Mouse (Mus musculus): ENCODE data around the gene Vps39.

The Vps39 gene

GRCm38 (mm10) chr2:120352682-120353646 lies at the start of gene Vps39:
Vps39 (minus strand) TSS chr2:120353137.
- DNase-seq, result peak; percentile 90

DNA sequence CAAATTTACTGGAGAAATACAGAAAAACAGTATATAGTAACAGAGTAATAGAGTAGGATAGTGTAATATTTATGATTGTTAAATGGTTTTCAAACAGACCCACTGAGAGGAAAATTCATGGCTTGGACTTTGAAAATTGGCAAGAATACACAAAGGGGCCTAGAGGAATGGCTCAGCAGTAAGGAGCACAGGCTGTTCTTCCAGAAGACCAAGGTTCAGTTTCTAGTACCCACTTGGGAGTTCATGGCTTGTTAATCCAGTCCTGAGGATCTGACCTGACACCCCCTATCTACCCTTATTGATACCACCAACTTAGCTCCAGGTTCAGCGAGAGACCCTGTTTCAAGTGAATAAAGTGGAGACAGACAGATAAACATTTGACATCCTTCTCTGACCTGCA lies 45.0 kb upstream of the Vps39 start:
- DNase-seq, result peak; percentile 15

DNA sequence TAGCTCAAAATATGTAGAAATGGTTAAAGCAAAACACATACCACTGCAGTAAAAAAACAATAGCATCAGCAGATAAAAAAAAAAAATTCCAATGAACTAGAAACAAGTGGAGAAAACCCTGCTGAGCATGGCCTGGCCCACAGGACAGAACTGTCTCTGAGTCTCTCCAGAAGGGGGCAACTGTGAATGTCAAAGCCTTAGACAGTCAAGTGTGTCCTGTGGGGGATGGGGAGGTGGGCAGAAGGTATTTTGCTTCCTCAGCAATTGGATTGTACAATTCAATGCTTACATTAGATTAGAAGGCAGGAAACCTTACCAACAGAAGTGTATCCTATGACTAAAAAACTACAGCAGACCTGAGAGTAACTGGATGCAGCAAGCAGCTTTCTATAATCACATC lies 39.5 kb upstream of the Vps39 start:
- DNase-seq, result no peak

DNA sequence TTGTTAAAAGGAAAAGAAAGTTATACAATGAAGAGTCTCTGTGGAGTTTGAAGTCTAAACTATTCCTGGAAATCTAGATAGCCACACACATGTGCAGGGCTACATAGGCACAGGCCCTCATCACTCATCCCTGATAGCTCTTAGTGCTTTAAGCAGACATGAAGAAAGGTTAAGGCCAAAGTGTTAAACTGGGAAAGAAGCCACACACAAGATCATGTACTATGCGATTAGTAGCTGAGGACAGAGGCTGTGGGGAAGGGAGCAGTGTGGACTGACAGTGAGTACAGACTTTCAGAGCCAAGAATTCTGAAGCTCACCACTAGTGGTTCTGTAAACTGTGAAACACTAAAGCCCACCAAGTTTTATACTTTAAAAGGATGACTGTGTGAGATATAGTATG lies 38.0 kb upstream of the Vps39 start:
- DNase-seq, result no peak

- DNase-seq, result no peak
Observed at GRCm38 (mm10) chr2:120389376-120389775, 36.4 kb upstream of the Vps39 start.

DNA sequence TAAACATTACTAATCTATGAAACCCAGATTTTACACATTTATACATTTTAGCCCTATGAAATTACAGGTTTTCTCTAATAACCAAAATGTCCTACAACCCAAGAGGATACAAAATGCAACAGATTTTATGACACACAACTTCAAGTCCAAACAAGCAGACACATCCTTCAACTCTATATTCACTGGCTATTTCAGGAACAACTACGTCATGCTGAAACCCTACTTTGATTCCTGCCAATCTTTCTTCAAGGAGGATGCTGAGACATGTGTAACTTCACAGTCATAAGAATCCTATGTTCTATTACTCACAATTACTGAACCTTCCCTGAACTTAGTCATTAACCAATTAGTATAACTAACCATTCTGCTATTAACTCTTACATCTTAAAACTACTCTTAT lies 34.4 kb upstream of the Vps39 start:
- no peak for DNase-seq

DNA sequence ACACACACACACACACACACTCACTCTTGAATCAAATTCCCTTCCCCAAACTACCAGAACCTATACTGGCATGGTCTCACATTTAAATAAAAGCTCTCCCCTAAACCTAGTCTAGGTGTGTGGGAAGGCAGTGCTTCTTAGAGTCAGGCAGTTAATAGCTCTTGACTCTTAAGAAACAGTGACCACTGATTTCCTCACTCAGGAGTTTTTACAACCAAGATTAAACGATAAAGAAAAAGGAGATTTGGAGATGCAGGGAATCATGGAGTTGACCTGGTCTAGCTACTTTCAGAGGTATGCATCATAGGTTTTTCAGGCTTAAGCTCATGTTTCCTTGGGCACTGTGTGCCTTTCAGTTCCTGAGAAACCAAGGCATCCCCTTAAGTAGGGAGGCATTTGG lies 33.3 kb upstream of the Vps39 start:
- no peak for DNase-seq

DNA sequence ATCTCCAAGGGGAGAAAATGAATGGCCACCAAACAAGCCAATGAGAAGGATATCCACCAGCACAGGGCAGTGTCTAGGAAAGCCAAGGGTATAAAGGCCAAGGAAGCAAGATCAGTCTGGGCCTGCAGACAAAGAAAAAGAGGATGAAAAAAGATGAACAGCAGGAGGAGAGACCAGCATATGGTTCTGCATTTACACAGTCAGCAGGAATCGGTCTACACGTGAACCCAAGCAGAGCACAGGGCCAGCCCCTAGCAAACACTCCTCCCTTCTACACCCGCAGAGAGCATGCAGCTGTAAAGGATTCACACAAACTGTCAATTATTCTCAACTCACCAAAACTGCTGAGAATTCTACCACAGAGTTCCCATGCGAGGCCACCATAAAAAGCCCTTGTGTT lies 20.9 kb upstream of the Vps39 start:
- no peak for DNase-seq

DNA sequence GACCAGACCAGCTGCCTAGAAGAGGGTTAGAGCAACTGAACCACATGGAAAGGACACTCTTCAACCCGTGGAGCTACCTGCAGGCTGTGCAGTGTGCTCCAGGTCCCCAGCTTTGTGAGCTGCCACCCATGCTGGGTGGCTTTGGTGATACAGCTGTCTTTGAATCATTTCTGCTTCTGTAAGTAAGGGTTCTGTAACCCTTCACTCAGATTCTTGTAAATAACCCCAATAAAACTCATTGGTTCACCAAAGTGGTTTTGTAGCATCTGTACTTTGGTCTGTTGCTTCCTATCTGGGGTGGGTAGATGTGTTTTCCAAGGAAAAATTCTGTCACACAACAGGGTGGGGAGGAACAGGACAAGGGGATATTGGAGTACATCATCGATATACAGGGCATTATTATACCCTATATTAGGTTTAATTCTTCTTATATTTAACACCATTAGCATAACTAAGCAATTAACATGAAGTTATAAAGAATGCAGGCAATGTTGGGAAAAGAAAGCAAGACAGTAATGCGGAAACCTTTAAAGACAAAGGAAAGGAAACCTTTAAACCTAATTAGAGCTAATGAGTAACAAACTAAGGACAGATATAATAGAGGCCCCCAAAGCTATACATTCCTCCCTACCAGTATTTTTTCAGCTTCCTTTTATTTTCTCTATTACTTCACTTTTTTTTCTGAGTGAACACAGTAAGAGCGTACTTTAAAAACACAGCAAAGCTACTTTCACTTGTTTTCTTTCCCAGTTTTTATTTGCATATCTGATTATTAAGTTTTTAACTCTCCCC lies 14.7 kb upstream of the Vps39 start:
- no peak for DNase-seq

DNA sequence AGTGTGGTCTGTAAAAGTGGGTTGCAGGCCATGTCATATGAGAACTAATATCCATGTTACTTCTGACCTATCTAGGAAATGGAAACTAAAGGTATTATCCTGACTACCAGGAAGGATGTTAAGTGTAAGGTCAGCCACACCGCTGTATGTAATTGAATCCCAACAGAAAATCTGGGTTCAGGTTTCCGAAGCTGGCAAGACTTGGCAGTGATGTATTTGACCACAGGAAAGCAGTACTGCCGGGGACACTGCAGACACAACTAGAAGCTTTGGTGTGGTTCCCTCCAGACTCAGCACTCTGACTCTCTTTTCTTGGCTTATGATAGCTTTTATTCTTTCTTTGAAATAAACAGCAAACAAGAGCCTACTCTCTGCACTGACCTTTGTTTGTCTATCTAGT lies 13.6 kb upstream of the Vps39 start:
- DNase-seq, result no peak

DNA sequence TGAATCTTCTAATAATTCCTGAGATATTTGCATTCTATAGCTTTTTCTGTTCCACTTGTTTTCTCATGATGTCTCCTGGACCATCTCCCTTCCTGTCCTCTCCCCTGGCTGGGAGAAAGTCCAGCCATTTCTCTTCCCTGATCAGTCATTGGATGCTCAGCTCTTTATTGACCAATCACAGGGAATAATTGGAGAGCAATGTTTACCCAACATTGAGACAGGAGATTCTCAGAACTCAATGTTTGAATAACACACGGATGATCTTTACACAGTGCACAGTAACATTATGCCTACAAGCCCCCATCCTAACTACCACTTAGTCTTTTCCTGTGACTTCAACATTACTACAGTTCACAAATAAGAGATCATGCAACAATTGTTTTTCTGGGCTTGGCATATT lies 7.5 kb upstream of the Vps39 start:
- no peak for DNase-seq

DNA sequence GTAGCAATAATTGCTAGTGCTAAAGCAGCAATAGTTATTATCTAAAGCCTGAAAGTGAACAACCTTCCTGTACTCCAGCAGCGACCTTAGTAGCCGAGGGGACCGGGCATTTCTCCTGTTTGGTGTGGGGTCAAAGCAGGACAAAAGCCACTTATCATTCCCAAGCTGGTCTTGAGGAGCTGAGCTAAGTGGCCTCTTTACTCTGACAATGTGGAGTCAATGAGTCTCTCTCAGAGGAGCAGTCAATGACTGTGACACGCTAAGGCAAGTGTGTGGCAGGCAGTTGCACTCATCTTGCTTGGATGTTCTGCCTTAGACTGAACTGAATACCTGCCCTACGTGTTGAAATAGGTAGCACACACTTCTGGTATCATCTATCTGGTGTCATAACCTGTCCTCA lies 1.6 kb downstream of the Vps39 start:
- no peak for DNase-seq

DNA sequence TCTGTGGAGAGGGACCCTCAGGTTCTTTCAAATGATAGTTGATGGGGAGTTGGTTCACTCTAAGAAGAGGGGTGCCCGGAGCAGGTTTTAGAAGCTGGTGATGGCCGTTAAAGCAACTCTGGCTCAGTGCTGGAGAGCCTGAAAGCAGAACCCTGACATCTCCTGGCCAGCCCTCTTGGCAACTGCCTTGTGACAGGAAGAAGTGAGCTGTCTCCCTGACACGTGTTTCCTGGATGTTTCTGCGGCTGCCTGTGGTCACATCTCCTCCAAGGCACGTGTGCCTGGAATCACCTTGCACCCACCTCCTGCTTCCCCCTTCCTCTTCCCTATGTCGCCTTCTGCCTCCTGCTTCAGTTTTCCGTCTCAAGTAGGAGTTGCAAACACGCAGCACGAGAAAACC lies 4.8 kb downstream of the Vps39 start:
- peak; percentile 29 for DNase-seq

DNA sequence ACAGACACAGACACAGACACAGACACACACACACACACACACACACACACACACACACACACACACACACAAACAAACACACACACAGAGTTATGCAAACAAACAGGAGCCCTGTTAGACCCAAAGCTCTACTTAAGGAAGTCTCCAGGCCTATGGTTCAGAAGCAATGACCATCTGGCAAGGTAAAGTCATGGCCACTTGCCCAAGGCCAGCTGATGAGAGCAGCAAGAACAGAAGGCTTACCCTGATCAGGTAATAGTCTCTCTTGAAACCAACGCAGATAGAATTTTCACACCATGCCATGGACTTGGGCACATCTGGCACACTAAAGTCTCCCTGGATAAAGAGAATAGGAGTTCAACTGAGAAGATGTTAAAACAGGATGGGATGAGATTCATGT lies 11.2 kb downstream of the Vps39 start:
- no peak for DNase-seq

GRCm38 (mm10) chr2:120337886-120338285 lies 15.1 kb downstream of the Vps39 start:
- DNase-seq, result no peak

- DNase-seq, result no peak
Observed at GRCm38 (mm10) chr2:120331575-120331974, 21.4 kb downstream of the Vps39 start.

DNA sequence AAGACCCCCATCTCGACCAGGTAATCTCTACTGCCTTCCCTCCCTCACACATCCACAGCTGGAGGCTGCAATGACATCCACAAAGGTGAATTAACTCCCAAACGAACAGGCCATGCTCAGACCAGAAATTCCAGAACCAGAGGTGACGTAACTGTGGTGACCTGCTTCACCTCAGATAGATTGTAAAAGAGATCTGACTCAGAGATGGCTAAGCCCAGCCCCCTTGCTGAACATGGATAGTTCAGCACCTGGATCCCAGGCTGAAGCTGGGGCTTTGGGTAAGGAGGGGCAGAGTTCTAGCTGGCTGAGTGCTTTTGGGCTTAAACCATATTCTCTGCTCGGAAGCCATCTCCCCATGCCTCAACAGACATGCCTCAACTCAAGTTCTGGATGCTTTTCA lies 37.9 kb downstream of the Vps39 start:
- DNase-seq, result no peak

- no peak for DNase-seq
Observed at GRCm38 (mm10) chr2:120314487-120314886, 38.5 kb downstream of the Vps39 start.

DNA sequence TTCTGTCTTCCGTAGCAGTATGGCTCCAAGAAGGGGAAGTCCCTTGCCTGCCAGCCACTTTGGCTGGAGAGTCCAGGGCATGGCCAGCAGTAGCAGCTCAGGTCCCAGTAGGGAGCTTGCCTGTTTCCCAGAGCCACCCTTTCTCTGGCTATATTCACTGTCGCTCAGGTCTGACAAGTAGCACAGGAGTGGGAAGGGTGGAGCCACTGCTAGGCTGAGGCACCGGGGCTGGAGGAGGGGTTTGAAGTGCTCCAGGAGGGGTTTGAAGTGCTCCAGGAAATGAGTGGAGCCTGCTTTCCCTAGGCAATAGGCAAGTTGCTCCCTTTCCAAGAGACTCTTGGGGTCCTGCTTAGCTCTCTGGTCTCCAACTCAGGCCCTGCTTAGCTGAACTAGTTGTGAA lies 39.0 kb downstream of the Vps39 start, which contains the start of gene Pla2g4f:
Gene Pla2g4f, minus strand, starts transcription at position 190 of the 400 bp plus-strand sequence.
- no peak for DNase-seq

GRCm38 (mm10) chr2:120312276-120312825 lies 40.6 kb downstream of the Vps39 start:
- DNase-seq, result no peak

DNA sequence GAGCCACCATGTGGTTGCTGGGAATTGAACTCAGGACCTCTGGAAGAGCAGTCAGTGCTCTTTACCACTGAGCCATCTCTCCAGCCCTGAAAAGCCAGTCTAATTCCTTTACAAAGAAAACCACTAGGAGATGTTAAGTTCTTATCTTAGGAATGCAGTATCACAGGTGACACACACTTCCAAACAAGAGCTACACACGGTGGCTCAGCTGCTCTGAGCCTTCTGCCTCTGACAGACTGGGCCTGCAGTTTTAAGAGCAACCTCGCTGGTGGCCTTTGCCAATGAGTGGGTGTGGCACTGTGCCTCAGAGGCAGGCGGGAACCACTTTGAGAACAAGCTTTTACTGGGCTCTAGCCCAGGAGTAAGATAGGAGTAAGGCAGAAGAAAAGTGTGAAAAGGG lies 48.8 kb downstream of the Vps39 start:
- no peak for DNase-seq

DNA sequence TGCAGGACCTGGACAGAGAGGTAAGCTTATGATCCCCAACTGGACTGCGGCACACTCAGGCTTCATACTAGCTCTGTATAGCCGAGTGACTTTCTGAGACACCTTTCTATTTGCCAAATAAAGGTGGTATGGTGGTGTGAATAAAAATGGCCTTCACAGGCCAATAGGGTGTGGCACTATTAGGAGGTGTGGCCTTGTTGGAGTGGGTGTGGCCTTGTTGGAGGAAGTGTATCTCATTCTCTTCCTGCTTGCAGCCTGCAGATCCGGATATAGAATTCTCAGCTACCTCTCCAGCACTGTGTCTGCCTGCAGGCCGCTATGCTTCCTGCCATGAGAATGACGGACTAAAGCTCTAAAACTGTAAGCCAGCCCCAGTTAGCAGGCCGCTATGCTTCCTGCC lies 51.9 kb downstream of the Vps39 start:
- DNase-seq, result no peak

GRCm38 (mm10) chr2:120299866-120300265 lies 53.1 kb downstream of the Vps39 start:
- no peak for DNase-seq

DNA sequence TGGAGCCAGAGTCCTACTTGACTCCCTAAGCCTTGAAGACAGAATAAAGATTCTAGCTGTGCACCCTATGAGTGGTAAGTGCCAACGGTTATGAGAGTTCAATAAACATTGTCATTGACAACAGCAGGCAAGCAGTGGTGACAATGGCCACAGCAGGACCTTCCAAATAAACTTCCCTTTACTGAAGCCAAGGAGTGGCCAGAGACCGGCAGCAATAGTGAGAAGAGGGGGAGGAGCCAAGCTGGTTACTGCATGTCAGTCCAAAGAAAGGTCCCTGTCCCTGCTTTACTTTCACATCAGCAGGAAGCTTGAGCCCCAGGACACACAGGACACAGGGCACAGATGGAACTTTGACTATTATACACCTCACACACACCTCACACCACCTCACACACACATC lies 56.8 kb downstream of the Vps39 start:
- DNase-seq, result no peak

Data from kidney, adult 11 months (tissue).